Mouse (Mus musculus): ENCODE data around the gene Rbms3.
A peak's percentile ranks its signal among the peaks of the same experiment; 100 is the strongest.

Gene Rbms3

DNA sequence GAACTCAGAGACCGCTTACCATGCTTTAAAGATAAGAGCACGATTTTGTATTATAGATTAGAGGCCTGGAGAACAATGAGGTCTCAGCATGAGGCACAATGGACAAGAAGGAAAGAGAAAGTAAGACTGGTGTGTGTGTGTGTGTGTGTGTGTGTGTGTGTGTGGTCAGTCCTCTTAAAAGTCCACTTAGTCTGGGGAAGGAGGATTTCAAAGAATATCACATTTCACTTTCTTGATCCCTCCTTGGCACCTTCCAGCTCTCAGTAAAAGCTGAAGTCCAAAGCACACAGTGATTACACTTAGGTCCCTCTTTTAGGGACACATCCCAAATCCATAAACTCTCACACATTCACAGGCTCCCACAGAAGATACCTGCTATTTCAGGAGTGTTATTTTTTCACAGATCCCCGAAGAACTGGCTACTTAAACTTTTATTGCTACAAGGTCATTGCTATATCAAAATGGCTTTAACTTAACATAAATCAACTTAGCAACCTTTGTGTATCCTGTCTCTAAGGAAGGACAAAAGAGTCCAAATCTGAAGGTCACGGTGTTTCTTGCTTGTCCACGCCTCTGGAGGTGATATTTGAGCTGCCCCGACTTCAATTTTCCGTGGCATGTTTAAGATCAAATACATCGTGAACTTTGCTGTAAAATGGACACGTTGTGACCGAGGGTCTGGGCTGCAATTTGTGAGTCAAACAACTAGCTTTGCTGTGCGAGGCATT lies 880.7 kb downstream of the Rbms3 start:
- peak; percentile 20 for DNase-seq (ENCODE audit: extremely low spot score)

DNA sequence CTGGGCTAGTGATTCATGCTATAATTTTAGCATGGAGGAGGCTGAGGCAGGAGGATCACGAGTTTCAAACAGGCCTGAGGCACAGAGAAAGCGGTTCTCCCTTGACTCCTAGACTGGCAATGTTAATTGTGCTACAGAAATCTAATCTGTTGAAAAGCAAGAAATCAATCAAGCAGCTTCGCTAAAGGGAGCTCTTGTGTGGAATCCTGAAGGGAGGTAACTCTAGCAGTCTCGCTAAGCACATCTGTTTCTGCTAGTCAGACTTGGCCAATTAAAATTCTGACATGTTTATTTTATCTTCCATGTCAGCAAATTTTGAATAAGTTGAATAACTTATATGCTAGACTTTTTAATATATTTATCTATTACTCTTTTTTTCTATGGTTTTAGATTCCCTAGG lies 881.4 kb downstream of the Rbms3 start:
- no peak for DNase-seq (ENCODE audit: extremely low spot score)

DNA sequence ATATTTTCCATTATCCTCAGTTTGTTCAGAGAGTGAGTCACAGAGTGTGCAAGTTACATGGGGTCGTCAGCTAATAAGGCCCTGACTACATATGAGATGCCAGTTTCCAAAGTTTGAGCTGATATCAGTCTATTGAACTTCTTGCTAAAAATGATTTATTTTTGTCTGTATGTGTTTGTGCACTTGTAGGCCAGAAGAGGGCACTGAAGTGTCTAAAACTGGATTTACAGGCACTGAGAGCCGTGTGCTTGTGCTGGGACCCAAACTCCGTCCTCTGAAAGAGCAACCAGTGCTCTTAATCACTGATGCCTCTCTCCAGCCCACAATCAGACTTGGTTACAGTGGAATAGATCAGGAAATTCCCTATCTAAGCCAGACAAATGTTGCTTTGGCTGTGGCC lies 882.8 kb downstream of the Rbms3 start:
- no peak for DNase-seq (ENCODE audit: extremely low spot score)

DNA sequence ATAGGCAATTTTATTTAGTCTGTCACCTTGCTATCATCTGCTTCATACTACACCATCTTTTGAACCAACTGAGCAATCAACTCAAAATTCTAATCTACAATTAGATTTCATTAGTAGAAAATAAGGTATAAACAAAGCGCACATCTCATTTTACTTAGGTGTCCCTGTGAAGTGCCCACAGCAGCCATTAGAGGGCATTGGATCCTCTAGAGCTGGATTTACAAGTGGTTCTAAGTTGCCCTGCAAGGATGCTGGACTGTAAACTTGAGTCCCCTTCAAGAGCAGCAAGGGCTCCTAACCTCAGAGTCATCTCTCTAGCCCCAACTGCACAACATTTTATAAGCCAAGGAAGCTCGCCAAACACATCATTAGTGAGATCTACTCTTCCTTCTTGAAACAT lies 891.9 kb downstream of the Rbms3 start:
- DNase-seq (ENCODE audit: extremely low spot score) = no peak

DNA sequence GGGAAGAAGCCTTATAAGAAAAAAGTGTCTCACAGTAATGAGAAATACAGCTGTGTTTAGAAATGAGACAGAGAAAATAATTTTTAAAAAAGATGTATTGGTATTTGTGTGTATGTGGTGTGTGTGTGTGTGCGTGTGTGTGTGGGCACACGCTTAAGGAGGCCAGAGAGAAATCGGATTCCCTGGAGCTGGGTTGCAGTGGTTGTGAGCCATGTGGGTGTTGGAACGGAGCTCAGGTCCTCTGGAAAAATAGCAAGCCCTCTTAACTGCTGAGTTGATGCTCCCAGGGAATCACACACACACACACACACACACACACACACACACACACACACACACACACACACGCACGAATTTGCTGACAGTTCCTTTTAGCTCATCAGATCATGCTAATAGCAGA lies 900.5 kb downstream of the Rbms3 start:
- DNase-seq (ENCODE audit: extremely low spot score) = no peak

DNA sequence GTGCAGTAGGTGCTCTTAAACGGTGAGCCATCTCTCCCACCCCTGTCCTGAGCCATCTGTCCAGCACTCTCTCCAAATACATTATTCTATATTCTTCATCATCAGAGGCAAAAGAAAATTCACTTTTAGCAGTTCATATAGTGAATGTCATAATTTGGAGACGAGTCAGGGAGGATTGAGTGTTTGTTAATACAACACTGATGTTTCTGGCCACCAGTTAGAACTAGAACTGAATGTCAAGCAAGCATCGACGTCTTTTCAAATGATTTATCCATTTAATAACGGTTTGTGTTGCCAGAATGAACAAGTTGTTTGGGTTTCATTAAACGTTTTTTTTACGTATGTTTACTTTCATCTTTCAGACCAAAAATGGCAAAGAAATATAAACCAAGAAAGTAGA lies 901.1 kb downstream of the Rbms3 start:
- no peak for DNase-seq (ENCODE audit: extremely low spot score)

DNA sequence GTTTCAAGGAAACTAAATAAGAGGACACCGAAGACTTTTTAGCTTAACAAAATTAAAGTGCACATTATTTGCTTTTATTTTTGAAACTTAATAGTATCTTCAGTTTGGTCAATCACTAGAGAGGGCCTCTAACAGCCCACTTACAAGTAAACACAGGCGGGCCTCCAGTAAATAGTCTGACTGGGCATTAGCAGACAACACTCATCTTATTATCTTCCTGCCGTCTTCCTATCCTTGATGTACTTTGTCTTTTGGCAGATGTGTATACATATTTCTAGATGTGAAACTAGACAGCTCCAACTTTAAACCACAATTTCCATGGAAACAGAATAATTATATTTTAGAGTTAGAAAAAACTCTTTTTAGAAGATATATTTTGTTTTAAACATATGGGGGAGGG lies 901.6 kb downstream of the Rbms3 start:
- DNase-seq (ENCODE audit: extremely low spot score) = no peak

DNA sequence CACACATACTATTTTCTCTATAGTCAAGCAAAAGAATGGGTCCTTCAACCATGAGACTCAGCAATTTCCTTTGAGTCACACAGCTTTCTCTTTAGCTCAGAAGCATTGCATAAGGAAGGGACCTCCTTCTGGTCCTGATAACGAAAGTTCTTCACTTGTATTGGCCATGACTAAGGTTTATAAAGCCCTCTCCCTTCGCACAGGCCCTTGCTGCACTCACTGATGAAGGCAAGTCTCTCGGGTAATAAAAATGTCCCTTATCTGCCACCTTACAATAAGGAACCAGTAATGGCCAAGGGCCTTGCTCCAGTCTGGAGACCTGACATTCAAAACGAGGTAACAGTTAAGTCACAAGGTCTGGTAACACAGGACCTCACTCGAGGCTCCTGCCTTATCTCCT lies 905.1 kb downstream of the Rbms3 start:
- no peak for DNase-seq (ENCODE audit: extremely low spot score)

DNA sequence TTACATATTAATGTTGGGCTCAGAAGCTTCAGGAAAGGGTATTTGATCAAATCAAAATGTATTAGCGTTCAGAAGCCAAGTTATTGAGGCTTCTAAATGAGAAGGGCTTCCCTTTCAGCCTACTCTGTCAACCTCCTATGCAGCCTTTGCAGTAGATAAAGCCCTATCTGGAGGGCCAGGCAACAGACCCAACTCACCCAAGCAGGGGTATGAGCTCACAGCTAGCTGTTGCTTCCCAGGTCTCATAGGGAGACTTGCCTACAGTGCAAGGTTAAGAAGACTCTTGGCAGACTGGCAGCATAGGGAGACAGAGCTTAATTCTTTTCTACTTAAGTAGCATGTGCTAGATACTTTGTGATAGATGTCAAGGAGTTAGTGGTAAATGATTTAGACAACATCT lies 926.6 kb downstream of the Rbms3 start:
- DNase-seq (ENCODE audit: extremely low spot score) = no peak

DNA sequence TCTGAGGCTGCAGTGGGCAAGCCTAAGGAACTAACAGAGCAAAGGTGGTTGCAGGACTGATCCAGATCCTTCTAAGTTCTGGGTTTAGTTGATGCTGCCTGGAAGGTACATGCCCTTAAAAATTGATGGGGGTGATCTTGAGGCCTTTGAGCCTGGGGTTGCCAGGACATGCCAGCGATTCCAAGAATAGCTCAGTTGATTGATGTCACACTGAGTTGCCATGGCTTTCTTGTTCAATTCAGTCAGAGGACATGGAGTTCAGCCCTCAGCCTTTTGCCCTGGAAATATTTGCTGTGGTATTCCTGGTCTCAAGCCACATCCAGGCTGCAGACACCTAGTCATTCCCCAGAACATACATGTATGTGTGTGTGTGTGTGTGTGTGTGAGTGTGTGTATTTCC lies 927.1 kb downstream of the Rbms3 start:
- DNase-seq (ENCODE audit: extremely low spot score) = no peak

DNA sequence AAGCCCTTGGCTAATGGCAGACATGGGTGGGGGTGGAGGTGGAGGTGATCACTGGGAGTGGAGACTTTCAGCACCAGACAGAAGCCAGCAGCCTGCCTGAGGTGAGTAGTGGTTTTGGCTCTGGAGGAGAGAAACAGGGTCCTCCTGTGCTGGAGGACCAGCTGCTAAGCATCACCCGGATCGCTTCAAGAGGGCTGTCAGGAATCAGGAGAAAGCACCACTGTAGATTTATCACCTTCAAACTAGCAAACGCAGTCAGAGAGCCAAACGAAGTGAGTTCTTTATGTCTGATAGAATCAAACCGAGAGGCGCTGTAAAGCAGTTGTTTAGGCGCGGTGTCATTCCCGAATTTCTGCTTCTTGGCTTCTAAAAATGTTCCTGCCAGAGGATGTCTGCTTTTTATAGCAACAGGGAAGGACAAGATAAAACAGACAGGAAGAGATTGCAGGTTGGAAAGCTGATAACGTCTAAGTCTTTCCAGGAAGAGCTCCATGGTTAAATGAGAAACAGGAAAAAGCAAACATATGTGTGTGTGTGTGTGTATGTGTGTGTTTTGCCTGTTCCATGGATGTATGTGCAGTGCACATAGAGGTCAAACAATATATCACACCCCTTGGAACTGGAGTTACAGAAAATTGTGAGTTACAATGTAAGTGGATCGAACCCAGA lies 928.1 kb downstream of the Rbms3 start:
- DNase-seq (ENCODE audit: extremely low spot score) = no peak

DNA sequence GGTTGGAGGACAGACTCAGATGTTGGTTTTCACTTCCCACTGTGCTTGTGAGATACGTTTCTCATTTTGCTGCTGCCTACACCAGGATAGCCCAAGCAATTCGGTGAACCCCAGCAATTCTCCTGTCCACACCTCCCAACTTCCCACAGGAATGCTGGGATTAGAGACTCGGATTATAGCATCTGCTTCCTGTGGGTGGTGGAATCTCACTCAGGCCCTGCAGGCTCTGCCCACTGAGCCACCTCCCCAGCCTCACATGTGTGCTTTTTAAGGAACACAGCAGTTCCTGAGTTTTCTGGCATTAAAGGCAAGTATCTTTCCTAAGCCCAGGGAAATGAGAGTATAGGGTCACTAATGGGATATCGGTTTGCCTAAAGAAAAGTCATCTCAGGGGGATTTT lies 941.1 kb downstream of the Rbms3 start:
- DNase-seq (ENCODE audit: extremely low spot score) = no peak

DNA sequence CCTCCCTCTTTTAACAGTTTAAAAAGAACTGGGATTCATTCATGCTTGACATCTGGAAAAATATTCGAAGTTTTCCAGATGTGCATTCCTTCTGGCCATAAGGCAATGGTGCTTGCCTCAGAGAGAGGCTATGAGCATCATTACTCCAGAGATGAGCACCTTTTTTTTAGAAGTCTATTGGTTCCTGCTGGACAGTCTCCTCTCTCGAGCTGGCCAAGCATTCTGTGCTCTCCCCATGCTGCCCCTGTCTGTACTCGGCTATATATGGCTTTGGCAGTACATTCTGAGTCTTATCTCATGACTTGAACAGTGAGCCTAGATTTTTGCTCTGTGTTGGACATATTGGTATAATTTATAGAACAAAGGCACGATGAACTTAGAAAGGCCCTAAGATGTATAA lies 952.6 kb downstream of the Rbms3 start:
- DNase-seq (ENCODE audit: extremely low spot score) = no peak

DNA sequence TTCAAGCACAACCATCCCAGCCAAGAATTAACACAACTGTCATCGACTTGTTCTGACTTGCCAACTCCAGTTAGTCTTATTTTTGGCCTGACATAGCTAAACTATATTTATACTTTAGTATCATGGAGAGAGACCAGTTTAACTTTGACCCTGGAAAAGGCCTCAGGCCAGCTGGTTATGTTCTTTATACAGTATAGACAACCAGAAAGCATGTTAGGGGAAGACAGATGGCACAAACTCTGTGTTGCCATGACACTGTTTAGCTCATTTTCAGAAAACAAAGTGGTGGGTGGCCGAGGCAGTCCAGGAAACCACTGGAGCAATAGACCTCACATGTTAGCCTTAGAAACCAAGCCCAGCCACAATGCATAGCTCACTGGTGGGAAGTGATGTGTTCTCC lies 953.3 kb downstream of the Rbms3 start:
- DNase-seq (ENCODE audit: extremely low spot score) = no peak

DNA sequence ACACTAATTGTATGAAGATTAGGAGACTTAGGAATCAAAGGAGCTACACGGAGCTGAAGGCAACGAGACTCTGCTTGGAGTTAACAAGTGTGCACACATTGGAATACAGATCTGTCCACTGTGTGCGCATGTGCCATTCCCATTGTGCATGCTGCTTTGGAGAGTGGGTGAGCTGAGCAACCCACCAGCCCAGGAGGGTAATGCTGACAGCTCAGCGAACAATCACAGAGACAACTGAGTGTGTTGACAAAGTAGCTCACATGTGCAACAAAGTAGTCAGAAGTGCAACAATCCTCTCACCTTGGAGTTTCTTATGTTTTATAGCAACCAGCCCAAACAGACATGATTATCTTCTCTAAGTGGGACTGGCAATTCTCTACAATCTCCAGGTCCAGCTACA lies 955.5 kb downstream of the Rbms3 start:
- no peak for DNase-seq (ENCODE audit: extremely low spot score)

DNA sequence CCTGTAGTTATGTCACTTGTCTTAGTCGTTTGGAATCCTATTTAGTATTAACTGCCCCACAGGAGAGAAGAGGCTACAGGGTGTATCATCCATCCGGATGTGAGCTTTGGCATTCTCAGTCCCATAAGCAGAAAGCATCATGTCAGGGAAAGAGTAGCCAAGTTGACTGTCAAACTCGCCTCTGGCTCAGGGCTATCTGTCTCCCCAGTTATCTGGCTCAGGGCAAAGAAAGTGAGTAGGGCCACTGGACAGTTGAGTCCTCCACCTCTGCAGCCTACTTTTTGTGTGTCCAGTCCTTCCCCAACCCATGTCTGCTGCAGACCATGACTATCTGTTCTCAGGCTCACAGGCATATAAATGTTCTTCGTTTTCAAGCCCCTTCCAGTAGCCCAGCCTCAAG lies 968.7 kb downstream of the Rbms3 start:
- no peak for DNase-seq (ENCODE audit: extremely low spot score)

DNA sequence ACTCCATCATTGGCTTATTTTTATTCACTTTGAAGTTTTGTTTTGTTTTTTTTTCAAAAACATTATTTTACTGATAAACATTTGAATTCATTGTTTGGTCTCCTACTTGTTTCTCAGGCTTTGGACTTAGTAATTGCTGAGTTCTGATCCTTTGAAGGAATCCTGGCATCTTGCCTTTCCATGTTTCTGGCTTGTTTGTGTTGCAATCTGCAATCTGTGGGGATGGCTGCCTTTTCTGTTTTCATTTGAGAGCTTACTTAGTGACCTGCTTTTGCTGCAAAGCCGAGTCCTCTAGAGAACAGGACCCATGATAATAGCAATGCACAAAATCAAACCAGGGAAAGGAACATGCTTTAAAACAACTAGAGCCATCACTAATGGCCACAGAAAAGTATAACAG lies 969.8 kb downstream of the Rbms3 start:
- DNase-seq (ENCODE audit: extremely low spot score) = no peak

DNA sequence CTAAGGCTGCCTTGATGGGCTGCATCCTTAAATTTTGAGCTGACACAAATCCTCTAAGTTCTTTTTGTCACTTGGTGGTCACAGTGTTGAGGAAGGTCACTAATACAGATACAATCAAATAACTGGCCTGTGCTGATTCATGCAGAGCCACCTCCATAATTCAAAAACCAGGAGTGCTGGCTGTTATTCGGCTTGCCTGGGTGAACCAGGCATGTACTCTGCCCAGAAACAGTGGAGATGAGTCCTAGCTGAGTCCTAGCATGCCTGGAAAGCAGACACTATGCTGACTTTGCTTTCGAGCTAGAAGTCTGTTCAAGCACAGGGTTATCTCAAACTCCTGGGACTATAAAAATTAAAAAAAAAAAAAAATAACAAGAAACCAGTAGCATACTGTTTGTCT lies 972.6 kb downstream of the Rbms3 start:
- DNase-seq (ENCODE audit: extremely low spot score) = no peak

DNA sequence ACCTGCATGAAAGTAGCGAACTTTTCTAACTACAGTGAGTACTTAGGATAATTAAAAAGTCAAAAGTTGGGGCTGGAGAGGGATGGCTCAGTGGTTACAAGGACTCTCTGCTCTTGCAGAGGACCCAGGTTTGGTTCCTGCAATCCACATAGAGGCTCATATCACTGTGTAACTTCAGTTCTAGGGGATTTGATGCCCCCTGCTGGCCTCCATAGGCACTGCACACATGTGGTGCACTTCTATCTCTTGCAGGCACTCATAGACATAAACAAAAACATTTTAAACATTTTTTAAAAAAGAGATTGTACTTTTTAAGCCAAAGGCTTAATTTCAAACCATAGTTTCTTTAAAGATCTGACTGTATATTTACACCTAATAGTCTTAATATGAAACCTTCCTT lies 978.3 kb downstream of the Rbms3 start:
- no peak for DNase-seq (ENCODE audit: extremely low spot score)

DNA sequence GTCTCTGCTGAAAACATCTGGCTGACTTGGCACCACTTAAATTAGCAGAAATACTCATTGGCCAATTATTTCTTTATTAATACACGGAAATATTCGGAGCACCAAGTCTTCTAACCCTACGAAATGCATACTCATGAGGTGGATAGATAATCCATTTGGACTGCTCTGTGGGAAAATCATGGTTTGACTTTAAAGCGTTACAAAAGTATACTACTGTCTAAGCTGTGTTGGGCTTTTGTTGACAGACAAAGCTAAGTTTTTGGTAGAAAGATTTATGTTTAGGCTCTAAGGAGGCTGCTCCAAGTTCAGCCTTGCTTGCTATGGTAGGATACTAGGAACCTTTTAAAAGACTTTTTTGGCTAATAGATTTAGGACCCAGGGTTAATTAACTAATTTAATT lies 979.8 kb downstream of the Rbms3 start:
- DNase-seq (ENCODE audit: extremely low spot score) = no peak

DNA sequence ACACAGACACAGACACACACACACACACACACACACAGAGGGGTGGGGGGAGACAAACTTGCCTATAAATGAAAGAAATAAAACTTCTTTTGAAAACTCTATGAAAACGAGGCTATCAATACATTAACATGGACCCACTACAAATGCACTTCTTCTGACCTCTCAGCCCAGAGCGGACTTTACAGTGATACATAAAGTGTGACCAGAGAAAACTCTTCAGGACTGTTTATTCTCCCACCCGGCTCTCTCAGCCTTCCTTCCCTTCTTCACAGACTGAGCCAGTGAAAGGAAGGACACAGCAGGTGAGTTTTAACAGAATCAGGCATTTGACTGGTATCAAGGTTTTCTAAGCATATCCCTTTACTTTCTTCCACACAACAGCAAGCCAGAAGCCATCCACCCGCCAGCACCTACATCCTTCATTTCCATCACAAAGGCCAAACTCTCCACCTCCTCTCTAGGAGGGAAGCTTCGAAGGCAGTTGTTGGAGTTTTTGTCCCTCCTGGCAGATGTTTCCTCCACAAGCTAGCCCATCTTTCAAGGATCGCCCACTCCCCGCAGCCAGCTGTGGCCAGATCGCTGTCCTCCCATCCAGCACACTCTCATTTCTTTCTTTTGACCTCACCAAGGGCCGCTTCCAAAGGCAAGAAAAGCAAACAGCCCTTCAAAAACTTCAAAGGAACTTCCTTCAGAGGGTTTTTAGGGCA lies 980.5 kb downstream of the Rbms3 start:
- DNase-seq (ENCODE audit: extremely low spot score) = peak; percentile 48

DNA sequence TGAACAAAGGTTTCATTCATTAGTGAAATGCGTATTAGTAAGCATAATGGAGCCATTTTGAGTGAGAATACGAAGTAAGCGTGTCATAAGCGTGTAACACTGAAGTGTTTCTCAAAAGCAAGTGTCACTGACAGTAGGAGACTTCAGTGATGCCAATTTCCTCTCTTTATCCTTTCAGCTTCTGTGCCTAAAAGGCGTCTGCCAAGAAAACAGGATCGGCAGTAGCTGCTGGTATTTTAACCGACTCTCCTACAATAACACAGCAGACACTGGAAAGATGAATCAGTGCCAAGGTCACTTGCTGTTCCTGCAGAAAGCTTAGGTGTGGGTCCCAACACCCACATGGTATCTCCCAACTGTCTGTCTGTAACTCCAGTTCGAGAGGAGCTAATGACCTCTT lies 985.1 kb downstream of the Rbms3 start:
- DNase-seq (ENCODE audit: extremely low spot score) = no peak

DNA sequence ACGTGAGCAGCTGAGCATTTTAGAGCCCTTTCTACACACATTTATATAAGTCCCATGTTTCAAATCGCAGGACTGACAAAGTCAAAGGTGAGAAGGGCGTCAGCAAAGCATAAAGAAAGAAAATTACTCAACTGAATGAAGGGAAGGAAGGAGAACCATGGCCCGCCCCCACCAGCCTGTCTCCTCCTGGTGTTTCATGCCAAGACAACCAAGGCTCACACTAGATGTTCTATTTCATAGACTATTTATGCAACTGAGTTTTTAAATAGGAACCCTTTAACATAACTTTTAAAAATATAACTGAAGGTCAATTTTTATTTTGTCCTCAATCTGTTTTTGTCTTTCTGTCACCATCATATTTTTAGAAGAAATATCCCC lies 989.4 kb downstream of the Rbms3 start:
- no peak for DNase-seq (ENCODE audit: extremely low spot score)
